Mouse (Mus musculus) thymus, postnatal 36 days (tissue): ENCODE results near the gene Ifnar1.
"Not testable (repeated sequence)": the region's sequence is repeated elsewhere in the genome, so short reads cannot be mapped to it uniquely, and the experiment has no call there.

ENCODE experiments used
- DNase-seq, 2 experiments: peaks; one replicate each; pipeline ENCODE4 v3.0.0; 2022; ENCODE audit warnings: mixed read lengths in 2 of 2

The Ifnar1 gene

GRCm38 (mm10) chr16:91484808-91485700, at the start of gene Ifnar1:
Gene Ifnar1 (plus strand): TSS chr16:91485238.
- peak; percentile 97 for DNase-seq

- DNase-seq = no peak
Measured at GRCm38 (mm10) chr16:91438081-91438480, 47.0 kb upstream of the Ifnar1 start.

GRCm38 (mm10) chr16:91438599-91438998, 46.4 kb upstream of the Ifnar1 start:
- not testable (repeated sequence) for DNase-seq

- no peak for DNase-seq
Measured at GRCm38 (mm10) chr16:91441366-91441765, 43.7 kb upstream of the Ifnar1 start.

- peak; percentile 45 to 46 for DNase-seq
Measured at GRCm38 (mm10) chr16:91441811-91442240, 43.2 kb upstream of the Ifnar1 start.

GRCm38 (mm10) chr16:91442446-91442845, 42.6 kb upstream of the Ifnar1 start:
- peak; percentile 66 to 80 for DNase-seq

GRCm38 (mm10) chr16:91443211-91443611, 41.8 kb upstream of the Ifnar1 start:
- DNase-seq = peak; percentile 50 to 62

GRCm38 (mm10) chr16:91444847-91445246, 40.2 kb upstream of the Ifnar1 start:
- DNase-seq = no peak

GRCm38 (mm10) chr16:91445566-91445965, 39.5 kb upstream of the Ifnar1 start:
- peak; percentile 58 to 77 for DNase-seq

- peak in 1 of 2 experiments; percentile 32 for DNase-seq
Measured at GRCm38 (mm10) chr16:91446778-91447511, 38.1 kb upstream of the Ifnar1 start.

GRCm38 (mm10) chr16:91447512-91447900, 37.5 kb upstream of the Ifnar1 start:
- DNase-seq = no peak

- peak; percentile 38 to 66 for DNase-seq
Measured at GRCm38 (mm10) chr16:91448088-91448487, 37.0 kb upstream of the Ifnar1 start.

- DNase-seq = no peak
Measured at GRCm38 (mm10) chr16:91448895-91449294, 36.1 kb upstream of the Ifnar1 start.

GRCm38 (mm10) chr16:91450137-91451064, 34.6 kb upstream of the Ifnar1 start:
- DNase-seq = peak; percentile 39 to 51

GRCm38 (mm10) chr16:91451949-91452348, 33.1 kb upstream of the Ifnar1 start:
- peak; percentile 47 to 63 for DNase-seq

- no peak for DNase-seq
Measured at GRCm38 (mm10) chr16:91452363-91452896, 32.6 kb upstream of the Ifnar1 start.

- DNase-seq = no peak
Measured at GRCm38 (mm10) chr16:91455868-91456267, 29.2 kb upstream of the Ifnar1 start.

- DNase-seq = peak; percentile 82 to 86
Measured at GRCm38 (mm10) chr16:91458301-91458746, 26.7 kb upstream of the Ifnar1 start.

GRCm38 (mm10) chr16:91458976-91459375, 26.1 kb upstream of the Ifnar1 start:
- DNase-seq = peak; percentile 44 to 48

GRCm38 (mm10) chr16:91459396-91459795, 25.6 kb upstream of the Ifnar1 start:
- DNase-seq = peak; percentile 36 to 63

GRCm38 (mm10) chr16:91459841-91460370, 25.1 kb upstream of the Ifnar1 start:
- DNase-seq = peak; percentile 65 to 69
